Mouse (Mus musculus) heart, postnatal 36 days (tissue): Measurements from ENCODE around the gene Phldb3. TPM values are rescaled to one million over a fixed set of nuclear protein-coding genes. Genes with fewer than 3 reads are reported as not detected.

Experiments
- DNase-seq, 2 experiments: peaks; one replicate each; pipeline ENCODE4 v3.0.0; 2021 to 2022
- intact Hi-C: fragments of 180-260 bp; cut with DNase I; formaldehyde crosslinking; loops from one replicate; pipeline ENCODE4 v1.15.1; 2025
- total RNA-seq, 2 experiments: library from RNA; stranded (reverse); gene quantifications; 2 replicates each; pipeline ENCODE4 v1.2.3; 2021

The Phldb3 gene
- total RNA-seq, 2 experiments from 2014 or later, result 0.36 to 0.89 TPM

DNA sequence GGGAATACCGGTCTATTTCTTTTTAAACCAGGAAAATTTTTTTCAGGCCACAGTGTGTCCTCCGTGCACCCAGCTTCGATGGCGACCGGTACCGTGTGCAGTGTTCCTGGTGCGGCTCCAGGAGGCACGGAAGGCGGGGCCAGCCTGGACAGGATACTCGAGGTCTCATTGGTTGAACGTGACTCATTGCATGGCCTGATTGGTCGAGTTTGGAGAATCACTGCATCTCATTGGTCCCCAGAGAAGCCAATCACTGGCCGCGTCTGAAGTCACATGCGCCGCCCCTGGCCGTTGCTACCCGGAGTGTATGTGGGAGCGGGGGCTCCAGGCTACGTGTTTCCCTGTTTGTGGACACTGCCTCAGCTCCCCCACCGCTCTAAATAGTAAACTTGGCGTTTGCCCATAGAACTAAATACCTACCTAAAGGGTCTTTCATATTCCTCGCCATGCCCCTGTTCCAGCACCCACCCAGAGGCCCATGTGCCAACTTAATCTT lies 61.4 kb downstream of the Phldb3 start:
- no peak for DNase-seq
- intact Hi-C loops, result loop anchor here (5.0 kb wide), 1 partner anchor 65 kb away; no protein-coding TSS in a partner anchor

DNA sequence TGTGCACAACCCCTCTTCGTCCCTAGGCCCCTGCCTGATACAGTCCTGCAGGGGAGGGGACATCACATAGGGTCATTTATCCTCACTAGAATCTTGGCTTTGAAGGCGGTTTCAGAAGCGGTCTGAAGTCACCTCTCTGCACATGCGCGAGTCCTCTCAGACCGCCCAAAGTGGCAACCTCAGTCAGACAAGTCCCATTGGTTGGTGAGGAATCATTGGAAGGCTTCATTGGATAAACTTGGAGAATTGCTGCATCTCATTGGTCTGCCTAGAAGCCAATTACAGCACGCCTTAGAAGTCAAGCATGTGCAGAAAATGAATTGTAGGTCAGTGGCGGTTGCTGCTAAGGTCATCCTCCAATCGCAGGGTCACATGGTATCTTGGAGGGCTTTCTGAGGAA lies 66.0 kb downstream of the Phldb3 start, which contains the start of gene Tex101:
Gene Tex101 (minus strand): TSS at position 101 of the 400 bp plus-strand sequence.
- DNase-seq, result no peak
- intact Hi-C loops, result no loop called here

Other genes starting within 250 kb of the Phldb3 start
- gene Kcnn4, start 240.5 kb upstream of the Phldb3 start, total RNA-seq, result under 1 TPM; 0.42 to 0.62 TPM
- 1 to 10 TPM; 7.1 to 9.6 TPM for gene Smg9, start 211.1 kb upstream of the Phldb3 start, total RNA-seq
- not detected for gene Irgc1, start 158.5 kb upstream of the Phldb3 start, total RNA-seq
- gene Plaur, start 148.3 kb upstream of the Phldb3 start, total RNA-seq, result 1 to 10 TPM; 1.9 to 3.3 TPM
- gene Cadm4, start 128.7 kb upstream of the Phldb3 start, total RNA-seq, result 10 to 100 TPM; 13.1 to 13.6 TPM
- gene Zfp428, start 103.8 kb upstream of the Phldb3 start, total RNA-seq, result 10 to 100 TPM; 11.5 to 13.8 TPM
- gene AC161166.1, start 98.3 kb upstream of the Phldb3 start, total RNA-seq, result not detected
- gene Irgq, start 80.1 kb upstream of the Phldb3 start, total RNA-seq, result 10 to 100 TPM; 16.4 to 16.5 TPM
- not detected for gene Pinlyp, start 64.6 kb upstream of the Phldb3 start, total RNA-seq
- 10 to 100 TPM; 26.9 to 27.4 TPM for gene Xrcc1, start 64.5 kb upstream of the Phldb3 start, total RNA-seq
- gene Ethe1, start 23.2 kb upstream of the Phldb3 start, total RNA-seq, result 10 to 100 TPM; 52.9 to 56.5 TPM
- gene Zfp575, start 23.1 kb upstream of the Phldb3 start, total RNA-seq, result under 1 TPM; 0.08 to 0.11 TPM
- gene Lypd3, start 25.8 kb downstream of the Phldb3 start, total RNA-seq, result not detected
- not detected for gene Tex101, start 65.9 kb downstream of the Phldb3 start, total RNA-seq
- gene BC049730, start 98.5 kb downstream of the Phldb3 start, total RNA-seq, result not detected
- not detected for gene Gm4763, start 116.1 kb downstream of the Phldb3 start, total RNA-seq
- gene Cd177, start 149.5 kb downstream of the Phldb3 start, total RNA-seq, result under 1 TPM in 1 of 2 experiments, not detected in 1; 0.17 TPM
- gene Ceacam10, start 166.4 kb downstream of the Phldb3 start, total RNA-seq, result not detected